Mouse (Mus musculus): ENCODE data around the gene Zgrf1. TPM values are rescaled to one million over a fixed set of nuclear protein-coding genes. Genes with fewer than 3 reads are reported as not detected.

The Zgrf1 gene
- 2.7 TPM for polyA plus RNA-seq (2017; shearing (Covaris generic))

DNA sequence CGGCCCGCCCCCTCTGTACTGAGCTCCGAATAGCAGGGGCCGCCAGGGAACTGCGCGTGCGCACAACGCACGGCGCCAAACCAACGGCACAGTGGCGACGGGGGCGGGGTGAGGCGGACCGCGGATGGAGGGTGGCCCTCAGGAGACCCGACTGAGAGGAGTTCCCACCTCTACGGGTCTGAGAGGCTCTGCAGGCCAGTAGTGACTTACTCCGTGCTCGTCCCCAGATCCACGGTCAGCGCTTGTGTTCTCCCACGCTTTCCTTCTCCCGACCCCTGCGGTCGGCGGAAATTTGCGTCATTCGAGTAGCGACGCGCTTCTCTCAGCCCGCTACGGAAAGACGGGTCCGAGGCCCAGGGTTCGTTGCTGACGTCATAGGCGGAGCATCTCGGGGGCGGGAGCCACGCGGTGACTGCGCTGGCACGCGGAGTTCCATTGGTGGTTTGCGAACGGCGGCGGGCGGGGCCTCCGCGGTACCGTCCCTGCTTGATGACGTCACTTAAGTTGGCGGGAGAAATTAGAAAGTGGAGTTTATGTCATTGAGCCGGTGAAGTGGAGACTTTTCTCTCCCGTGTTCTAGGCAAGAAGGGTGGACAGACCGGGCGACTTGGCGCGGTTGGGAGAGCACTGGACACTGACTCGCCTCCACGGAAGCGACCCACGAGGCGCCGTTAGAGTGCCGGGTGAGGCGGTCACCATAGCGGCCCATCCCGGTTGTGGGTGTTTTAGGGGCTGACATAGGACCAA is at the start of gene Zgrf1, which contains the start of gene Larp7:
Gene Zgrf1, plus strand, starts transcription at position 517 of the 747 bp plus-strand sequence.
Gene Larp7, minus strand, starts transcription at position 377 of the 747 bp plus-strand sequence.

DNA sequence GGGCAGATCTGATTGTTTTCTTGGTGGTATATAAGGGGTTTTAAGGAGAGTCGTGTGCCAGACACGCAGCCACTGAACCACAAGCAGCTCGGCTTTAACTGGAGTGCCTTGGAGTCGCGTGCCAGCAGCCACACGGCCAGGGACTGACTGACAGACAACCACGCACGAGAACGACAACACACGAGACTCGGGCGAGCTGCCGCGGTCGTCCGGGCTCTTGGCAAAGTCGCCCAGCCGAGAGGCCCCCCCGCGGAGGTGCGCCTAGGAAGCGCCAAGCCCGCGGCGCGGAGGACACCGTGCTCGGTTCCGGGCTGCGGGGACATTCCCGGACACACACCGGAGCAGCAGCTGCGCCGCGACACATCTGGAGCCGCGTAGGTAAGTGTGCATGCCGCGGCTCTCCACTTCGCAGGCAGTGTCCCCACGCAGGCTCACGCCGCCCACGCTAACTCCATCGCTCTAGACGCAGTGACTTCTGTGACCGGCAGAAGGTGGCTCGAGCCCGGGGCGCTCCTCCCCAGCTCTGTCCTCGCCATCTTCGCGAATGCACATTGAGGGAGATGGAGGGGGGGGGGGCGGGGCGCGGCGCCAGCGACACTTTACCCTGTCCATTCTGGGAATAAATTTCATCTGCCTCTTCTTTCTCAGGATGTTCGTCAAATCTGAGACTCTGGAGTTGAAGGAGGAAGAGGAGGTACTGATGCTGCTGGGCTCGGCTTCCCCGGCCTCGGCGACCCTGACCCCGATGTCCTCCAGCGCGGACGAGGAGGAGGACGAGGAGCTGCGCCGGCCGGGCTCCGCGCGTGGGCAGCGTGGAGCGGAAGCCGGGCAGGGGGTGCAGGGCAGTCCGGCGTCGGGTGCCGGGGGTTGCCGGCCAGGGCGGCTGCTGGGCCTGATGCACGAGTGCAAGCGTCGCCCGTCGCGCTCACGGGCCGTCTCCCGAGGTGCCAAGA is 80.1 kb downstream of the Zgrf1 start, which contains the start of gene Neurog2:
Gene Neurog2, plus strand, starts transcription at position 56 of the 953 bp plus-strand sequence.

Other genes starting within 250 kb of the Zgrf1 start
- gene Ank2, start 54.1 kb upstream of the Zgrf1 start, polyA plus RNA-seq (2017; shearing (Covaris generic)), result 2.0 TPM
- 81.2 TPM for gene Larp7, start 140 bp upstream of the Zgrf1 start, polyA plus RNA-seq (2017; shearing (Covaris generic))
- 0.28 TPM for gene Neurog2, start 79.6 kb downstream of the Zgrf1 start, polyA plus RNA-seq (2017; shearing (Covaris generic))
- not detected for gene Alpk1, start 227.0 kb downstream of the Zgrf1 start, polyA plus RNA-seq (2017; shearing (Covaris generic))
- not detected for gene Tifa, start 236.3 kb downstream of the Zgrf1 start, polyA plus RNA-seq (2017; shearing (Covaris generic))